In genomic region chr11:20785186-20785585, GRCm38 (mm10) we compare ENCODE assay signal across 20 mouse cellular contexts.
"Had no signal": no experiment of that assay in that cellular context is flagged by ENCODE, and none has a peak within 500 bp of the region (broad histone marks: within the 10 kb centered on the region; RNA-seq: fewer than 3 reads in every experiment).

No protein-coding gene starts in this region.

- H3K9me3 ChIP-seq: hindbrain, embryonic 15.5 days; limb, embryonic 15.5 days had no signal

- H3K4me1 ChIP-seq: hindbrain, embryonic 13.5 days; hindbrain, embryonic 15.5 days; liver, embryonic 12.5 days had no signal

- H3K27ac ChIP-seq: hindbrain, embryonic 13.5 days; hindbrain, embryonic 15.5 days; limb, embryonic 13.5 days; limb, embryonic 15.5 days; liver, embryonic 12.5 days; liver, embryonic 14.5 days had no signal

- H3K36me3 ChIP-seq: hindbrain, embryonic 13.5 days; hindbrain, embryonic 15.5 days; limb, embryonic 13.5 days; limb, embryonic 15.5 days; liver, embryonic 12.5 days had no signal

- H3K4me2 ChIP-seq: heart, embryonic 11.5 days; hindbrain, embryonic 13.5 days; hindbrain, embryonic 15.5 days; limb, embryonic 13.5 days; limb, embryonic 15.5 days; liver, embryonic 12.5 days had no signal

- H3K9ac ChIP-seq: hindbrain, embryonic 13.5 days; hindbrain, embryonic 15.5 days; limb, embryonic 13.5 days; limb, embryonic 15.5 days; liver, embryonic 12.5 days; liver, embryonic 14.5 days had no signal

- H3K27me3 ChIP-seq: hindbrain, embryonic 13.5 days; hindbrain, embryonic 15.5 days; limb, embryonic 13.5 days; limb, embryonic 15.5 days; liver, embryonic 12.5 days had no signal

- ATAC-seq: inflammation-experienced regulatory T-cells, adult 6 months; intestine, embryonic 16.5 days; liver, embryonic 12.5 days had no signal

- DNase-seq: gastrocnemius, postnatal 14 days; gastrocnemius, postnatal 36 days; heart, adult 18-20 months; heart, postnatal 10 days; kidney, adult 18-20 months; kidney, adult 8-10 months; kidney, postnatal 10 days; kidney, postnatal 36 days; layer of hippocampus, adult 9-11 months; layer of hippocampus, postnatal 36 days; left cerebral cortex, postnatal 4 days had no signal

- H3K4me3 ChIP-seq: hindbrain, embryonic 13.5 days; hindbrain, embryonic 15.5 days; limb, embryonic 13.5 days; limb, embryonic 15.5 days; liver, embryonic 12.5 days had no signal
